Mouse (Mus musculus) neural tube, embryonic 11.5 days (tissue): Measurements from ENCODE around the gene Agap2. TPM values are rescaled to one million over a fixed set of nuclear protein-coding genes. Genes with fewer than 3 reads are reported as not detected.
"Not testable (repeated sequence)": the region's sequence is repeated elsewhere in the genome, so short reads cannot be mapped to it uniquely, and the experiment has no call there.

ENCODE experiments used
- ATAC-seq: fragments of 200-750 bp; cut with Nextera tagmentation; 2 replicates; pipeline ENCODE4 v1.8.0; 2017; ENCODE audit warnings: moderate number of reproducible peaks, mild to moderate bottlenecking, moderate TSS enrichment, moderate library complexity; ENCODE audit not compliant: insufficient read depth, low FRiP score, low TSS enrichment
- DNase-seq: peaks from one replicate; pipeline ENCODE4 v3.0.0-alpha.2; 2015; ENCODE audit warnings: low spot score
- H3K27ac ChIP-seq: fragments of 300-500 bp; sonication (generic); 2 replicates; pipeline ENCODE4 v1.5.1; 2014; ENCODE audit warnings: low read depth, mild to moderate bottlenecking, low read length
- H3K27me3 ChIP-seq: fragments of 300-500 bp; sonication (generic); 2 replicates; pipeline ENCODE4 v1.6.1; 2014; ENCODE audit warnings: mild to moderate bottlenecking, low read length, mixed read lengths; ENCODE audit not compliant: control insufficient read depth, insufficient read depth
- H3K36me3 ChIP-seq: fragments of 300-500 bp; sonication (generic); 2 replicates; pipeline ENCODE4 v1.6.1; 2014; ENCODE audit warnings: mild to moderate bottlenecking, low read length, moderate library complexity, mixed read lengths; ENCODE audit not compliant: control insufficient read depth, insufficient read depth
- H3K4me1 ChIP-seq: fragments of 300-500 bp; sonication (generic); 2 replicates; pipeline ENCODE4 v1.6.1; 2014; ENCODE audit warnings: low read length, mixed read lengths; ENCODE audit not compliant: control insufficient read depth, insufficient read depth
- H3K4me2 ChIP-seq: fragments of 300-500 bp; sonication (generic); 2 replicates; pipeline ENCODE4 v1.6.1; 2014; ENCODE audit warnings: low read depth, mild to moderate bottlenecking, moderate library complexity
- H3K4me3 ChIP-seq: fragments of 300-500 bp; sonication (generic); 2 replicates; pipeline ENCODE4 v1.5.1; 2014; ENCODE audit warnings: low read depth, low read length
- H3K9ac ChIP-seq: fragments of 300-500 bp; sonication (generic); 2 replicates; pipeline ENCODE4 v1.6.1; 2014; ENCODE audit warnings: mild to moderate bottlenecking, low read length
- H3K9me3 ChIP-seq: fragments of 300-500 bp; sonication (generic); 2 replicates; pipeline ENCODE4 v1.6.1; 2016; ENCODE audit warnings: low read length; ENCODE audit not compliant: control insufficient read depth
- WGBS: fragments of 180-500 bp; shearing (Covaris S2); extraction: QIAGEN DNeasy Blood & Tissue Kit; methylation state at CpG from one replicate; pipeline ENCODE4 v1.1.7; 2014; 5-methylcytosine and 5-hydroxymethylcytosine counted together
- polyA plus RNA-seq: library from polyadenylated mRNA; unstranded; fragments of >200 nt; fragmentation: Nextera tagmentation; extraction: Ambion mirVana; gene quantifications from 2 replicates; pipeline ENCODE4 v1.2.1, GENCODE M21; 2014

Gene Agap2
- polyA plus RNA-seq, 1 experiment from 2014 or later, result 0.94 TPM

DNA sequence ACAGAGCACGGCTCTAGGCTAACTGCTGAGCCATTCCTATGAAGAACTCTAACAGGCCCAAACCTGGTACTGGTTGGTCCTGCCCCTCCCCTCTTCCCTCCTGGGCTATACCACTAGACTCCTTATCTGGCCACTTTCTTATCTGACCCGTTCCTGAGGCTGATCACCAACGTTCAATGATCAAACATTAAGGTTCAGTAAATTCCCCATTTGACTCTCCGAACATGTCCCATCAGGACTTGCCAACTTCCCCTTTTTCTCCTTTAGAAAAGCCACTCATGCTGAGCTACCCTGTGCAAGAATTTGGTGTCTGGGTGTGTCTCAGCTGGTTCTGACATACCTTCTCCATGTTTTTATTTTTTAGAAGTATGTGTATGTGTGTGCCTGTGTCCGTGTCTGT, 51.5 kb downstream of the Agap2 start:
- no peak for DNase-seq
- WGBS, result 92% methylated on average over 5 of the region's 5 CpGs
- no peak overlapping the region for H3K4me2 ChIP-seq
- H3K9me3 ChIP-seq, result no peaks in the 10 kb centered on the region
- no peak overlapping the region for H3K27ac ChIP-seq
- ATAC-seq, result no peak
- H3K9ac ChIP-seq, result no peak overlapping the region
- no peaks in the 10 kb centered on the region for H3K27me3 ChIP-seq
- peaks cover 8% of the 10 kb centered on the region; the same call in 1 of the 2 replicates for H3K4me1 ChIP-seq
- no peaks in the 10 kb centered on the region for H3K36me3 ChIP-seq
- H3K4me3 ChIP-seq, result no peak overlapping the region

DNA sequence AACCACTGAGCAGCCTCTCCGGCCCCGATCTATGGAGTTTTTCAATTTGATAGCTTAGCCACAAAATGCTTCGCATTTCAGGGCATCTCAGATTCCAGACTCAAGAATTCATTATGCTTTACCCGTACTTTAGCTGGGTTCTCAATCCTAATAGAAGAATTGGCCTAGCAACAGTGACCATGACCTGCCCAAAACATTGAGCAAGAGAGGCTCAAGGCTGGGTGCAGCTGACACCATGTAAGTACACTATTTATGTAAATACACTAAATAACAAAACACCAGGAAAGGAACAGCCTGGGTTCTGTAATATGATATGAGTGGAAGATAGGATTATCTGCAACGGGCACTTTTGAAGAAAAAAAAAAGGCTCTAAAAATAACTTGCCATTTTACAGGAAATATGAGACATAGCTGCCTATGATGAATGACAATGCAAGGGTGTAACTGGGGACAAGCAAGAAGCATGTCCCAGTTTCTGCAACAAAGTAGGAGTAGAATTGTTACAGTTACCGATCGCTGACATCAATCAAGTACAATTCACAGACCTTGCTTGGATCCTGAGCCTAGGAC, 52.7 kb downstream of the Agap2 start:
- no peak for DNase-seq
- no peak for ATAC-seq
- WGBS, result 85% methylated on average over 7 of the region's 7 CpGs
- Histone ChIP-seq H3K9ac (no peak overlapping the region), H3K27ac (no peak overlapping the region), H3K9me3 (no peaks in the 10 kb centered on the region), H3K4me3 (no peak overlapping the region), H3K4me2 (no peak overlapping the region), H3K27me3 (no peaks in the 10 kb centered on the region), H3K36me3 (no peaks in the 10 kb centered on the region), H3K4me1 (peaks cover 6% of the 10 kb centered on the region; the same call in 1 of the 2 replicates)

DNA sequence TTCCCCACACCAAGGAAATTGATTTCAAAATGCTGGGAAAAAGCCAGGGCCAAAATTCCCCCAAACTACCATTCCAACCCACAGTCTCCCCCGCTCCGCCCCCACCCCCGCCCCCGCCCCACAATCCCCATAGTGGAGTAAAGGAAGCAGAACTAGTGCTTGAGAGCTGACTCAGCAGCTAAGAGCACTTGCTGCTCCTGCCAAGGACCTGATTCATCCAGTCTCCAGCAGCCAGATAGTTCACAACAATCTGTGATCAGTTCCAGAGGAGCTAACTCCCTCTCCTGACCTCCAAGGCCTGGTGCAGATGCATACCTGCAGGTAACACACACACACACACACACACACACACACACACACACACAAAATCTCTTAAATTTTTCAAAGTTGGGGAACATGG, 54.3 kb downstream of the Agap2 start:
- Histone ChIP-seq H3K4me2 (no peak overlapping the region), H3K27ac (no peak overlapping the region), H3K9ac (no peak overlapping the region), H3K4me3 (no peak overlapping the region), H3K9me3 (no peaks in the 10 kb centered on the region), H3K4me1 (no peaks in the 10 kb centered on the region), H3K36me3 (no peaks in the 10 kb centered on the region), H3K27me3 (no peaks in the 10 kb centered on the region)
- 71% methylated on average over 4 of the region's 4 CpGs for WGBS
- ATAC-seq, result no peak
- DNase-seq, result no peak

DNA sequence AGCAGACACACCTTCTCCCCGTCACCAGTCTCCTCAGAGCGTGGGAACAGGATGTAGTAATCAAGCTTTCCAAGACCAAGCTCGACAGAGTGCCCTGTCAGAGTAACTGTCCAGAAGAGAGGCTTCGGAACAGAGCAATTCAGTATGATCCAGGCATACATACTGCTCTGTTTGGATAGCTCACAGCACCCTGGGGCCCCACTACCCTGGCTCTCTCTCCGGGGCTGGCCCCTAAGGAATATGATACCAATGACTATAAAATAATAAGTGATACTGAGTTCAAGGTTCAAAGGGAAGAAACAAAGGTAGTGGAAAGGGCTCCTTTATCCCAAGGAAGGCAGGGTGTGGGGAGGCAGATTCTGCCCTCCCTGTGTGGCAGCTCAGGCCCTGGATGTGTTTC, 57.4 kb downstream of the Agap2 start:
- Histone ChIP-seq H3K27me3 (no peaks in the 10 kb centered on the region), H3K4me1 (no peaks in the 10 kb centered on the region), H3K4me3 (no peak overlapping the region), H3K9ac (no peak overlapping the region), H3K4me2 (no peak overlapping the region), H3K9me3 (no peaks in the 10 kb centered on the region), H3K27ac (no peak overlapping the region), H3K36me3 (no peaks in the 10 kb centered on the region)
- ATAC-seq (no peak), DNase-seq (no peak)
- 69% methylated on average over 5 of the region's 5 CpGs for WGBS

DNA sequence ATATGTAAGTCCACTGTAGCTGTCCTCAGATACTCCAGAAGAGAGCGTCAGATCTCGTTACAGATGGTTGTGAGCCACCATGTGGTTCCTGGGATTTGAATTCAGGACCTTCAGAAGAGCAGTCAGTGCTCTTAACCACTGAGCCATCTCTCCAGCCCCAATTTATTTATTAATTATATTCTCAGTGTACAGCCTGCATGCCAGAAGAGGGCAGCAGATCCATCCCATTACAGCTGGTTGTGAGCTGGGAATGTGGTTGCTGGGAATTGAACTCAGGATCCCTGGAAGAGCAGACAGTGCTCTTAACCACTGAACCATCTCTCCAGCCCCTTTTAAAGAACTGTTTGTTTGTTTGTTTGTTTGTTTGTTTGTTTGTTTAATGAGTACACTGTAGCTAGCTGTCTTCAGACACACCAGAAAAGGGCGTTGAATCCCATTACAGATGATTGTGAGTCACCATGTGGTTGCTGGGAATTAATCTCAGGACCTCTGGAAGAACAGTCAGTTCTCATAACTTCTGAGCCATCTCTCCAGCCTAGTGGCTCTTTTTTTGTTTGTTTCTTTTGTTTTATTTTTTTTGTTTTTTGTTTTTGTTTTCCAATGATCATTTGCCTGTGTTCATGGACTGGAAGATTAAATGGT, 59.4 kb downstream of the Agap2 start:
- H3K27ac ChIP-seq, H3K9ac ChIP-seq, H3K9me3 ChIP-seq, DNase-seq, H3K4me2 ChIP-seq, ATAC-seq, H3K27me3 ChIP-seq, H3K4me3 ChIP-seq, H3K36me3 ChIP-seq, H3K4me1 ChIP-seq: not testable (repeated sequence)
- 91% methylated on average over 3 of the region's 3 CpGs for WGBS

DNA sequence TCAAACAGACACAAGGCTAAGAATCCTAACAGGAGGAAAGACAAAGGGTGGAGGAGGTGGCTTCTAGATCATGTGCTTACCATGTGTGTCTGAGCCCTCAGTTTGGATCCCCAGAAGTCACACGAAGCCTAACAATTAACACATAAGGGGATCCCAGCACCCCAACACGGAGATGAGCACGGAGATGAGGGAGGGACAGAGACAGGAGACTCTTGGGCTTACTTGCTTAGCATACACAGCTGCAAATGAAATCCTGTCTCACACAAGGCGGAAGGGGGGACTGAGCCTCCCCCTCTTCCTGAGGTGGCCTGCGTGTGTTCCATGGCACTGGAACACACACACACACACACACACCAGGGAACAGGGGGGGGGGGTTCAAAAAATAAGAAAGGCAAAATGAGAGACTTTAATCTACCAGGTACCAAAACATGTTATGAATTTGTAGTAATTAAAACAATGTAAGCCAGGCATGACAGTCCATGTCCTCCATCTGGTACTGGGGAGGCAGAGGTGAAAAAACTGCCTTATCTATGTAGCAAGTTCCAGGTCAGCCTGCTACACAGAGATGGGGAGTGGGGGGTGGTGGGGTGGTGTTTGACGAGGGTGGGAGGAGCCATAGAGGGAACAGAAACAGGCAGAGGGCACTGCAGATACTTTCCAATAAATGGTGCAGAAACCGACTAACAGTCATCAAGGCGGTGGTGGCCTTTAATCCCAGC, 60.2 kb downstream of the Agap2 start:
- Histone ChIP-seq H3K27me3 (no peaks in the 10 kb centered on the region), H3K9ac (no peak overlapping the region), H3K36me3 (no peaks in the 10 kb centered on the region), H3K9me3 (no peaks in the 10 kb centered on the region), H3K4me1 (no peaks in the 10 kb centered on the region), H3K4me2 (no peak overlapping the region), H3K27ac (no peak overlapping the region), H3K4me3 (no peak overlapping the region)
- ATAC-seq, result no peak
- 66% methylated on average over 8 of the region's 8 CpGs for WGBS
- DNase-seq, result no peak

DNA sequence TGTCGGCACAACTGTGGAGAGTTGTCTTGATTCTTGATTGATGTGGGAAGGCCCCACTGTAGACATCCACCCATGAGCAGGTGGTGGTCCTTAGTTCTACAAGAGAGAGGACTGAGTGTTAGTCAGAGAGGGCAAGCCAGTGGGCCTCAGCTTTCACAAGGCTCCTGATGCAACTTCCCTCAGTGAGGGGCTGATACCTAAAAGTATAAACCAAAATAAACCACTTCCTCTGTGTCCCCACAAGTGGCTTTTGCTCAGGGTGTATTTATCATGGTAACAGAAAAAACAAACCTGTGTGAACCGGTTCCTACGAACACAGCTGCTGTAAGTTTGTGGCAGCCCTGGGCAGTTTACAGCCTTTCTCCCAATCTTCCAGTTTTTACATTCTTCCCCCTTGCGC, 61.4 kb downstream of the Agap2 start:
- H3K27ac ChIP-seq, result no peak overlapping the region
- no peaks in the 10 kb centered on the region for H3K9me3 ChIP-seq
- H3K27me3 ChIP-seq, result no peaks in the 10 kb centered on the region
- H3K4me1 ChIP-seq, result no peaks in the 10 kb centered on the region
- 94% methylated on average over 4 of the region's 4 CpGs for WGBS
- ATAC-seq (no peak), DNase-seq (no peak)
- no peaks in the 10 kb centered on the region for H3K36me3 ChIP-seq
- no peak overlapping the region for H3K4me3 ChIP-seq
- no peak overlapping the region for H3K9ac ChIP-seq
- no peak overlapping the region for H3K4me2 ChIP-seq

DNA sequence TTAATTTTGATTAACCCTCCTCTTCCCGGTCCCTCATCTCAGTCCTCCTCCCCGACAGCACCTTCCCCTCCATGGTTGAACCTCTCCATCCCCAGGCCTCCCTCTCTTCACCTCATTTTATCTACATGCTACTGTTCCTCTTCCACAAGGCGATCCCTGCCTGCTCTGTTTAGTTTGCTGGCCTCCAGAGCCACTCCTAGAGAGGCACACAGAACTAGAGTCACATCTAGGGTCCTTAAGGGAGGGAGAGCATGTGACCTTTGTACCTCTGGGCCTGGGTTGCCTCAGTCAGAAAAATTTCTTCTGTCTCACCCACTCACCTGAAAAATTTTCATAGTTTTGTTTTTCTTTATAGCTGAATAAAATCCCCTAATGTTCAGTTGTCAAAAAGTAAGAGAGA, 62.8 kb downstream of the Agap2 start:
- no peaks in the 10 kb centered on the region for H3K27me3 ChIP-seq
- H3K9ac ChIP-seq, result no peak overlapping the region
- no peaks in the 10 kb centered on the region for H3K9me3 ChIP-seq
- DNase-seq, result no peak
- no peak overlapping the region for H3K4me2 ChIP-seq
- H3K4me3 ChIP-seq, result no peak overlapping the region
- WGBS, result 83% methylated on average over 3 of the region's 3 CpGs
- no peak overlapping the region for H3K27ac ChIP-seq
- no peaks in the 10 kb centered on the region for H3K36me3 ChIP-seq
- H3K4me1 ChIP-seq, result no peaks in the 10 kb centered on the region
- no peak for ATAC-seq
